Mouse (Mus musculus): ENCODE data around the gene Gtf2a1. TPM values are rescaled to one million over a fixed set of nuclear protein-coding genes. Genes with fewer than 3 reads are reported as not detected.
"Not testable (repeated sequence)": the region's sequence is repeated elsewhere in the genome, so short reads cannot be mapped to it uniquely, and the experiment has no call there.

The Gtf2a1 gene
- polyA plus RNA-seq, 1 experiment from 2014 or later: 59.7 TPM

- H3K4me1 ChIP-seq (ENCODE audit: control insufficient read depth, insufficient read depth, low read length): no peaks in the 10 kb centered on the region
- H3K9me3 ChIP-seq (ENCODE audit: control insufficient read depth, low read length): no peaks in the 10 kb centered on the region
- no peak overlapping the region for H3K9ac ChIP-seq (ENCODE audit: low read length)
- H3K27me3 ChIP-seq (ENCODE audit: control insufficient read depth, insufficient read depth, low read length): no peaks in the 10 kb centered on the region
- no peak overlapping the region for H3K4me3 ChIP-seq (ENCODE audit: low read depth, low read length)
- peaks cover 7% of the 10 kb centered on the region; the same call in 1 of the 2 replicates for H3K36me3 ChIP-seq (ENCODE audit: control insufficient read depth, insufficient read depth, low read length)
- DNase-seq (ENCODE audit: low spot score) (no peak), ATAC-seq (ENCODE audit: insufficient read depth, low FRiP score, low TSS enrichment) (no peak)
- H3K27ac ChIP-seq (ENCODE audit: low read depth, low read length): no peak overlapping the region
- no peak overlapping the region for H3K4me2 ChIP-seq (ENCODE audit: low read depth)
- WGBS: 91% methylated on average over 4 of the region's 4 CpGs
These were observed 23.1 kb downstream of the Gtf2a1 start for GRCm38 (mm10) chr12:91567145-91567544.

- not testable (repeated sequence) for H3K9ac ChIP-seq (ENCODE audit: low read length); H3K4me1 ChIP-seq (ENCODE audit: control insufficient read depth, insufficient read depth, low read length); H3K9me3 ChIP-seq (ENCODE audit: control insufficient read depth, low read length); H3K4me2 ChIP-seq (ENCODE audit: low read depth); ATAC-seq (ENCODE audit: insufficient read depth, low FRiP score, low TSS enrichment); DNase-seq (ENCODE audit: low spot score); H3K27me3 ChIP-seq (ENCODE audit: control insufficient read depth, insufficient read depth, low read length); H3K4me3 ChIP-seq (ENCODE audit: low read depth, low read length); H3K27ac ChIP-seq (ENCODE audit: low read depth, low read length); H3K36me3 ChIP-seq (ENCODE audit: control insufficient read depth, insufficient read depth, low read length)
- whole genome bisulfite sequencing: 86% methylated on average over 4 of the region's 4 CpGs
These were observed 32.1 kb downstream of the Gtf2a1 start for GRCm38 (mm10) chr12:91558152-91558551.

GRCm38 (mm10) chr12:91557358-91558005, 32.8 kb downstream of the Gtf2a1 start:
- not testable (repeated sequence) for H3K9ac ChIP-seq (ENCODE audit: low read length); ATAC-seq (ENCODE audit: insufficient read depth, low FRiP score, low TSS enrichment); H3K36me3 ChIP-seq (ENCODE audit: control insufficient read depth, insufficient read depth, low read length); H3K27ac ChIP-seq (ENCODE audit: low read depth, low read length); H3K4me3 ChIP-seq (ENCODE audit: low read depth, low read length); H3K27me3 ChIP-seq (ENCODE audit: control insufficient read depth, insufficient read depth, low read length); DNase-seq (ENCODE audit: low spot score); H3K9me3 ChIP-seq (ENCODE audit: control insufficient read depth, low read length); H3K4me2 ChIP-seq (ENCODE audit: low read depth); H3K4me1 ChIP-seq (ENCODE audit: control insufficient read depth, insufficient read depth, low read length)
- WGBS: 88% methylated on average over 8 of the region's 8 CpGs

GRCm38 (mm10) chr12:91551773-91552526, 38.3 kb downstream of the Gtf2a1 start:
- ATAC-seq (ENCODE audit: insufficient read depth, low FRiP score, low TSS enrichment) (peak; percentile 75; the same call in 1 of the 2 replicates), DNase-seq (ENCODE audit: low spot score) (peak; percentile 28)

GRCm38 (mm10) chr12:91549471-91549870, 40.8 kb downstream of the Gtf2a1 start:
- ATAC-seq (ENCODE audit: insufficient read depth, low FRiP score, low TSS enrichment) (no peak), DNase-seq (ENCODE audit: low spot score) (no peak)
- no peak overlapping the region for H3K4me2 ChIP-seq (ENCODE audit: low read depth)
- H3K9ac ChIP-seq (ENCODE audit: low read length): no peak overlapping the region
- WGBS: 80% methylated on average over 9 of the region's 9 CpGs
- H3K27ac ChIP-seq (ENCODE audit: low read depth, low read length): no peak overlapping the region
- H3K4me1 ChIP-seq (ENCODE audit: control insufficient read depth, insufficient read depth, low read length): no peaks in the 10 kb centered on the region
- H3K4me3 ChIP-seq (ENCODE audit: low read depth, low read length): no peak overlapping the region
- no peaks in the 10 kb centered on the region for H3K9me3 ChIP-seq (ENCODE audit: control insufficient read depth, low read length)
- H3K36me3 ChIP-seq (ENCODE audit: control insufficient read depth, insufficient read depth, low read length): no peaks in the 10 kb centered on the region
- H3K27me3 ChIP-seq (ENCODE audit: control insufficient read depth, insufficient read depth, low read length): no peaks in the 10 kb centered on the region

More at GRCm38 (mm10) chr12:91551773-91552526, 38.3 kb downstream of the Gtf2a1 start:
- Histone ChIP-seq H3K9me3 (ENCODE audit: control insufficient read depth, low read length) (no peaks in the 10 kb centered on the region), H3K4me1 (ENCODE audit: control insufficient read depth, insufficient read depth, low read length) (no peaks in the 10 kb centered on the region), H3K9ac (ENCODE audit: low read length) (no peak overlapping the region), H3K27ac (ENCODE audit: low read depth, low read length) (no peak overlapping the region), H3K36me3 (ENCODE audit: control insufficient read depth, insufficient read depth, low read length) (no peaks in the 10 kb centered on the region), H3K4me3 (ENCODE audit: low read depth, low read length) (no peak overlapping the region), H3K4me2 (ENCODE audit: low read depth) (no peak overlapping the region), H3K27me3 (ENCODE audit: control insufficient read depth, insufficient read depth, low read length) (no peaks in the 10 kb centered on the region)
- 86% methylated on average over 19 of the region's 19 CpGs for WGBS

GRCm38 (mm10) chr12:91540202-91540601, 50.1 kb downstream of the Gtf2a1 start:
- ATAC-seq (ENCODE audit: insufficient read depth, low FRiP score, low TSS enrichment): no peak

GRCm38 (mm10) chr12:91534514-91534913, 55.8 kb downstream of the Gtf2a1 start:
- no peak overlapping the region for H3K9ac ChIP-seq (ENCODE audit: low read length)
- WGBS: 85% methylated on average over 6 of the region's 6 CpGs

More at GRCm38 (mm10) chr12:91540202-91540601, 50.1 kb downstream of the Gtf2a1 start:
- H3K4me2 ChIP-seq (ENCODE audit: low read depth): no peak overlapping the region
- WGBS: 92% methylated on average over 7 of the region's 7 CpGs
- no peaks in the 10 kb centered on the region for H3K4me1 ChIP-seq (ENCODE audit: control insufficient read depth, insufficient read depth, low read length)
- H3K4me3 ChIP-seq (ENCODE audit: low read depth, low read length): no peak overlapping the region
- no peaks in the 10 kb centered on the region for H3K27me3 ChIP-seq (ENCODE audit: control insufficient read depth, insufficient read depth, low read length)
- no peak for DNase-seq (ENCODE audit: low spot score)
- H3K27ac ChIP-seq (ENCODE audit: low read depth, low read length): no peak overlapping the region
- H3K9ac ChIP-seq (ENCODE audit: low read length): no peak overlapping the region
- H3K9me3 ChIP-seq (ENCODE audit: control insufficient read depth, low read length): no peaks in the 10 kb centered on the region
- H3K36me3 ChIP-seq (ENCODE audit: control insufficient read depth, insufficient read depth, low read length): no peaks in the 10 kb centered on the region

GRCm38 (mm10) chr12:91523626-91524025, 66.7 kb downstream of the Gtf2a1 start:
- no peak overlapping the region for H3K4me2 ChIP-seq (ENCODE audit: low read depth)
- no peak for ATAC-seq (ENCODE audit: insufficient read depth, low FRiP score, low TSS enrichment)
- H3K36me3 ChIP-seq (ENCODE audit: control insufficient read depth, insufficient read depth, low read length): no peaks in the 10 kb centered on the region
- WGBS: 74% methylated on average over 3 of the region's 3 CpGs
- H3K4me3 ChIP-seq (ENCODE audit: low read depth, low read length): no peak overlapping the region
- H3K9ac ChIP-seq (ENCODE audit: low read length): no peak overlapping the region
- DNase-seq (ENCODE audit: low spot score): no peak
- H3K27me3 ChIP-seq (ENCODE audit: control insufficient read depth, insufficient read depth, low read length): no peaks in the 10 kb centered on the region
- no peak overlapping the region for H3K27ac ChIP-seq (ENCODE audit: low read depth, low read length)
- no peaks in the 10 kb centered on the region for H3K9me3 ChIP-seq (ENCODE audit: control insufficient read depth, low read length)
- no peaks in the 10 kb centered on the region for H3K4me1 ChIP-seq (ENCODE audit: control insufficient read depth, insufficient read depth, low read length)

More at GRCm38 (mm10) chr12:91534514-91534913, 55.8 kb downstream of the Gtf2a1 start:
- Histone ChIP-seq H3K4me2 (ENCODE audit: low read depth) (no peak overlapping the region), H3K27me3 (ENCODE audit: control insufficient read depth, insufficient read depth, low read length) (no peaks in the 10 kb centered on the region), H3K4me3 (ENCODE audit: low read depth, low read length) (no peak overlapping the region), H3K4me1 (ENCODE audit: control insufficient read depth, insufficient read depth, low read length) (no peaks in the 10 kb centered on the region), H3K27ac (ENCODE audit: low read depth, low read length) (no peak overlapping the region), H3K36me3 (ENCODE audit: control insufficient read depth, insufficient read depth, low read length) (no peaks in the 10 kb centered on the region), H3K9me3 (ENCODE audit: control insufficient read depth, low read length) (no peaks in the 10 kb centered on the region)
- ATAC-seq (ENCODE audit: insufficient read depth, low FRiP score, low TSS enrichment) (no peak), DNase-seq (ENCODE audit: low spot score) (no peak)

- Histone ChIP-seq H3K27me3 (ENCODE audit: control insufficient read depth, insufficient read depth, low read length) (no peaks in the 10 kb centered on the region), H3K9me3 (ENCODE audit: control insufficient read depth, low read length) (no peaks in the 10 kb centered on the region), H3K4me2 (ENCODE audit: low read depth) (no peak overlapping the region), H3K36me3 (ENCODE audit: control insufficient read depth, insufficient read depth, low read length) (no peaks in the 10 kb centered on the region), H3K4me3 (ENCODE audit: low read depth, low read length) (no peak overlapping the region), H3K27ac (ENCODE audit: low read depth, low read length) (no peak overlapping the region), H3K4me1 (ENCODE audit: control insufficient read depth, insufficient read depth, low read length) (no peaks in the 10 kb centered on the region), H3K9ac (ENCODE audit: low read length) (no peak overlapping the region)
- WGBS: 71% methylated on average over 3 of the region's 3 CpGs
- no peak for ATAC-seq (ENCODE audit: insufficient read depth, low FRiP score, low TSS enrichment)
- DNase-seq (ENCODE audit: low spot score): no peak
These were observed 72.5 kb downstream of the Gtf2a1 start for GRCm38 (mm10) chr12:91517808-91518207.
